Mouse (Mus musculus) liver, adult (tissue): ENCODE results near the gene Krt7.
A peak's percentile ranks its signal among the peaks of the same experiment; 100 is the strongest.

Experiments used
- GATA4 ChIP-seq: IDR thresholded peaks from 2 replicates; pipeline ENCODE4 v1.6.1; 2014; ENCODE audit warnings: mild to moderate bottlenecking, low read length; ENCODE audit not compliant: insufficient replicate concordance

Krt7 gene

DNA sequence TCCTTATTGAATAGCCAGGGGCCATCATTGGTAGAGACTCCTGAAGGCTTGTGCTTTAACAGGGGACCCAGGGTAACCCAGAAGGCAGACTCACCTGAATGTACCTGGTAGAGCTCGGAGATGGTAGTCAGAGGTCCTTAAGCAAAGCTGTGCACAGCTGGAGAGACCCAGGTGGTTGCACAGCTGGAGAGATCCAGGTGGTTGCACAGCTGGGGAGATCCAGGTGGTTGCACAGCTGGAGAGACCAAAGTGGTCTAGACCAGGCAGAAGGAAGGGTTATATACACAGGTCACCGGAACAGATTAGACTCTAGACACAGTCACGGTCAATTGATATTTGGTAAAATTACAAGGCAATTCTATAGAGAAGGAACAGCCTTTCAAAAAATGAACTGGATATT is 13.9 kb upstream of the Krt7 start:
- no peak for TF ChIP-seq GATA4

DNA sequence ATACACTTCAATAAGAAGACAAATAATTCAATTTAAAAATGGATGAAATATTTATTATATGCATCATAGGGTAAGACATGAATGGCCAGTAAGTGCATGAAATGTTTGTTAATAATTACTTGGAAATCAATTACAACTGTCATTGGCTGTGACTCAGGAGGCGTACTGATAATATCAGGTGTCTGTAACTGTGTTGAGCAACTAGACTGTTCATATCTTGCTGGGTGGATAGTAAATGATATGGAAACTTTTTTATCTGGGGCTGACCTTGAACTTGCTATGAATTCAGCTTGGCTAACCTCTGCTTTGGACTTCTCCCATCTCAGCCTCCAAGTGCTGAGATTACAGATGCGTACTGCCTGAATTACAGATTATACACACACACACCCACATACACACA is 13.2 kb upstream of the Krt7 start:
- 0 out of 2 replicates have a peak, but pooled peaks have one; percentile 20 for TF ChIP-seq GATA4

DNA sequence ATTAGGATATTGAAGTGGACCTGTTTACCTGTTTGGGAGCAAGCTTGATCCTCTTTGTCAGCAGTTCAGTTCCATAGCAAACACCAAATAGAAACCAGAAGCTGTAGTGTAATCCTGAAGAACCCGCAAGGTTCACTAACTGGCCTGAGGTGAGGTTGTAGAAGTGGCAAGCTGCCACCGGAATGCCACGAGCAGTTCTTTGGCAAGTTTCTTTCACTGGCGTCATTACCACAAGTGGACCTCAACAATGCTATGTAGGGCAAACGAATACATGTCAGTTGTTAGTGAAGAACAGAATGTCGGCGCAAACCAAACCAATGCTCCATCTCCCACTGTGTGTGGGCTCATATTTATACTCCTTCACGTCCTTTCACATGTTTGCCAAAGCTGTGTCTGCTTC is 12.6 kb upstream of the Krt7 start:
- no peak for TF ChIP-seq GATA4

DNA sequence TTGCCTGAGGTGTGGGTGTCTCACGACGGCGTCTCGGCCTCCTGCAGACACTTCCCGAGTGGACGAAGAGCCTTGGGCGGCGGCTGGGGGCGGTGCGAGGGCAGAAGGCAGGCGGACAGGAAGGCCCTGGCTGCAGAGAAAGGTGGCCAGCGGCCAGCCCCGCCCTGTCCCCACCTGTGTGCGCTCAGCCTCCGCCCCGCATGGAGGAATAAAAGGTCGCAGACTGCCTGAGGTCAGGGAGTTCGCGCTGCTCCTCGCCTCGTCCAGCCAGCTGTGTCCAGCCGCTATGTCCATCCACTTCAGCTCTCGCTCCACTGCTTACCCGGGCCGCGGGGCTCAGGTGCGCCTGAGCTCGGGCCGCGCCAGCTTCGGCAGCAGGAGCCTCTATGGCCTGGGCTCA is 1.3 kb downstream of the Krt7 start:
- no peak for TF ChIP-seq GATA4

DNA sequence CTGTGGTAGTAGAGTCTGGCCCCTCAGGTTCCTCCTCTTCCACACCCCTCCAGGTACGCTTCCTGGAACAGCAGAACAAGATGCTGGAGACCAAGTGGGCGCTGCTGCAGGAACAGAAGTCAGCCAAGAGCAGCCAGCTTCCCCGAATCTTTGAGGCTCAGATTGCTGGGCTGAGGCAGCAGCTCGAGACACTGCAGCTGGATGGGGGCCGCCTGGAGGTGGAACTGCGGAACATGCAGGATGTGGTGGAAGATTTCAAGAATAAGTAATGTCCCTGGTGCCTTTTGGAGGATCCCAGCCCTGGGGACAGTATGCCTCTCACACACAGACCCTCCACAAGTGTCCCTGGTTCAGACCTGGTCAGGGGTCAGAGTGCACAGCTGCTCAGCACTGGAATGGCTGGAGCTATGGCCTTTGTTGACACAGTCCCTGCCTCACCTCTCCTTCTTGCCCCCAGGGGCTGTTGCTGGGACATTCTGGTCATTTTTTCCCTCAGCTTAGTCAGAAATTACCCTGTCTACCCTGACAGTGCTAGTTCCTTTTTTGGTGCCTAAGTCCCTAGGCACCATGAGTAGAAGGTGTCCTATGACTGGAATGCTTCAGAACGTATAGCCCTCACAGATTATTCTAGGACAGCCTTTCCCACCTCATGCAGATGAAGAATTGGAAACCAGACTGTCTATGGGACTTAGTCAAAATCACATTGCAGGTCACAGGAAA is 3.2 kb downstream of the Krt7 start:
- no peak for TF ChIP-seq GATA4

DNA sequence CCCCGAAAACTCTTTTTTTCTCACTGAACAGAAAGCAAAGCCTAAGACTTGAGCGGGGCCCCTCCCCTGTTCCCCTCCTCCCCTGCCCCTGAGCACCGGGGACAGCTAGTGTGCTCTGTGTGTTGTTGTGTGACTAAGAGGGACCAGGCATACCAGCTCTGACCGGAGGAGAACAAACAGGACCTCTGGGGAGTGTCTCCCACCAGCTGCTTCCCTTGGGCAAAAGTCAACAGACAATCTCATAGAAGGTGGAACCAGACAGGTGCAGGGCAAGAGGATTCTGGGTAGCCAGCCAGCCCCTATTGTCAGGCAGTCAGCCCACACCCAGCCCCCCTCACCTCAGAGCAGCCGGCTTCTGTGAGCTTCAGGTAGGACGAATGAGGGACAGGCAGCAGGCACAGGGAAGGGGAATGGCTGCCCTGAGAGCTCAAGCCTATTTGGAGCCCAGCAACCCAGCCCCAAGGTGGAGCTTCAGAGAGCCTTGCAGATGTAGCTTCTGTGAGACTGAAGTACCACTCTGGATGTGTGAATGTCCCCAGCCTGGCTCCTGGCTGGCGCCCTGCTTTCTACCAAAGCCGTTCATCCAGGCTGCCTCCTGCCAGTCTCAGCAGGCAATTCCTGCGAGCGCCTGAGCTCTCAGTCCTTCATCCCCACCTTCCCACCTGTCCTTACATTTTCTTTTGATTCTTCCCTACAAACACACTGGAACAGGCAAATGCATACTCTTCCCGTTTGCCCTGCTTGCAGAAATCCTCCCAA is 4.1 kb downstream of the Krt7 start:
- no peak for TF ChIP-seq GATA4

DNA sequence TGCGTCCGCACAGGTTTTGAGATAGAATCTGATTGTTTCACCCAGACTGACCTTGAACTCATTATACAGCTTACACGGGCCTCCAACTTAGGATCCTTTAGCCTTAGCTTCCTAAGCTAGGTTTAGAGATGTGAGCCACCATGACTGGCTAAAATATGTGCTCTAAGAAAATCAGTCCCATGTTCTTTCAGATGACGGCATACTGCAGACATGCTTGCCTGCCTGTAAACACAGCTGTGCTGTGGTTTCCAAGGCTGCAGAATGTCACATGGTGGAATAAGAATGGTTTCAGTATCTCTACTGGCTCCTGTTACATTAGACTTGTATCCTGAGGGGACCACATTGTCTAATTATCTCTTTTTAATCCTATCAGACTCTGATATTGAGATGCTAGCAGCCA is 8.1 kb downstream of the Krt7 start:
- TF ChIP-seq GATA4: no peak

DNA sequence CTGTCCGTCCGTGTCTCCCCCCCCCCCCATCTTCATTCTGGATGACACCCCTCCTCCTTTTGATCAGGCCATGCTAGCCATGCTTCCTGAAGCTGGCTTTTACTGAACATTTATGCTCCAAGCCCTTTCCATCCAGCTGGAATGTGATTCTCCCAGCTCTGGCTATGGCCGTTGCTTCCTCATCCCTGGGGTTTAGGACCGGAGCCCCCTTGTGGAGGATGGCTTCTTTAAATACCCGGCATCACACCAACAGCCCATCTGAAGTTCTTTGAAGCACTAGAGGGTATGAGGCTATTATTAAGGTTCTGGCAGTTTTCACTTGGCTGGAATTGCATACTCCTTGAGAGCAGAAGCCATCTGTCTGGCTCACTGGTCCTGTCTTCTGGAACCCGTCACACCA is 10.1 kb downstream of the Krt7 start:
- no peak for TF ChIP-seq GATA4

DNA sequence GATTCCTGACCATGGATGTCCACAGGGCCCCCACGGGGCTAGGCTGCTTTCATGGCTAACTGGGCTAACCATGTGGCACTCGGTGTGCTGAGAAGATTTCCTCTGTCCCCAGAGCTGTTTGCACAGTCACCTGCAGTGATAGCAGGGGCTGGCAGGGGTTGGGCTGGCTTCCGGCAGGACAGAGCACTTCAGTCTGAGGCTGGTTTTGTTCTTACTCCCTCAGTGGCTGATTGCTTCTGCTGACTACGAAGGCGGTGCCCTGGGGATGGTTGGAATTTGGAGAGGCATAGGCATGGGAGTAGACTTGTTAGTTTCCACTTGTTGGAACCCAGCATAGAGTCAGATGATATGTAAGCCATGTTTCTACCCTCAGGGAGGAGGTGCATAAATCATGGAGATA is 14.1 kb downstream of the Krt7 start:
- TF ChIP-seq GATA4: no peak

DNA sequence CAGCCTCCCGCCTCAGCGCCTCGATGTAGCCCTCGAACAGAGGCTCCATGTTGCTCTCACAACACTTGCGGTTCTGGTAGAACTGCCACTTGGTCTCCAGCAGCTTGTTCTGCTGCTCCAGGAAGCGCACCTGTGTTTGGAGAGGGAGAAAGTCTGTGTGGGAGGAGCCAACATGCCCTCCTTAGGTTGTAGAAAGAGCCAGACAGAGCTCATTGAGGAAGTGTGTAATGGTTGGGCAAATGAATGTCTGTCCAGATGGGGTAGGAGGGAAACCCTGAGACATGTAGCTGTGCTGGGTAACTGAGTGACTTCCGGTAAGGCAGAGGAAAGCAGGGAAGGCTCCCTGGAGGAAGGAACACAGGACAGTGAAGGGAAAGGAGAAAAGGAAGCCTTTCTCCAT is 25.8 kb downstream of the Krt7 start:
- no peak for TF ChIP-seq GATA4

DNA sequence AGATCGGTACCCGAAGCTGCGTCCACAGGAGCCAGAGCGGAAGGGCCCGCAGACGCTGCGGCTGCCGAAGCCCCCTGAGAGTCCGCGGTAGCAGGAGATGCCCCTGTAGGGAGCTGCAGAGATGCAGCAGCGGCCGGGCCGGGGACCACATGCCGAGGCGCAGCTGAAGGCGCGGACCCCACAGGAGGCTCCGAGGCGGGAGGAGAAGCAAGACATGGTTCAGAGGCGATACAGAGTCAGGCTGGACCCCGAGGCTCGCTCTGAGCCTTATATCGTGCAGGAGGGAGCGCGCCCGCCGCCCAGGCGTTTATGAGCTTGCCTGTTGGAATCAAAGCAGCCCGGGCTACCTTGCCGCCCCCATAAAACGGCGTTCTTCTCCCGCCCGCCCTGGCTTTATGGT is 27.7 kb downstream of the Krt7 start, which contains the start of gene Krt87:
Gene Krt87, minus strand, starts transcription at position 250 of the 400 bp plus-strand sequence.
- no peak for TF ChIP-seq GATA4

DNA sequence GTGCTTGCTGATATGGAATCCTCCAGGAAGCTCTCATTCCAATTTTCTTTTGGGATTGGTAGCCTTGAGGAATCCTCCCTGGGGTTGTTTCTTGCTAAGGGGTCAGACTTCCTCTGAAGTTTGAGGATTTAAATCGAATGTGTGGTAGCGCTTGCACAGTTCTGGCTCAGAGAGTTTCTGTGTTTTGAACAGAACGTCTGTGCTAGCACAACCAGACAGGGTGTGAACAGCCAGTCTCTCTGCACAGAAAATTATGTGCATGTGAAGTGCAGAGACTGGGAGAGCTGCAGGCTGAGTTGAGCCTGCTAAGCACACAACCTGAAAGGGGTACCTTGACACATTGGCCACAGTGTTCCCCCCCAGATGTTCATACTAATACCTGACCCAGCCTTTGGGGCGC is 30.0 kb downstream of the Krt7 start:
- TF ChIP-seq GATA4: no peak

DNA sequence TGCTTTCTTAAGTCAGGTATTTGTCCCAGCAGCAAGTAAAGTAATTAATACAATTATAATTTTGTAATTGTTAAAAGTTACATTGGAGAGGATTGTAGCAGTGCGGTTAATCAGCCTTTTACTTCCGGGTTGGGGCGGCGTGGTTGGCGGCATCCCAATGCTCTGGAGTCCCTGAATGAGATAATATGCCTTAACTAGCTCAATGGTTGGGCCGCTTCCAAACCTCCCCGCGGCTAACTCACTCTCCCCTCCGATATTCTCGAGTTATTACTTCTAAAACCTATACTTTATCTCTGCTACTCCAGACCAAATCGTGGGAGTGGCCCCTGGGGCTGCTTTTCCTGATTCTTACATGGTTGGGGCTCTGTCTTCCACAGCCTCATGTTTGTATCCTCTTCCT is 35.7 kb downstream of the Krt7 start:
- no peak for TF ChIP-seq GATA4

DNA sequence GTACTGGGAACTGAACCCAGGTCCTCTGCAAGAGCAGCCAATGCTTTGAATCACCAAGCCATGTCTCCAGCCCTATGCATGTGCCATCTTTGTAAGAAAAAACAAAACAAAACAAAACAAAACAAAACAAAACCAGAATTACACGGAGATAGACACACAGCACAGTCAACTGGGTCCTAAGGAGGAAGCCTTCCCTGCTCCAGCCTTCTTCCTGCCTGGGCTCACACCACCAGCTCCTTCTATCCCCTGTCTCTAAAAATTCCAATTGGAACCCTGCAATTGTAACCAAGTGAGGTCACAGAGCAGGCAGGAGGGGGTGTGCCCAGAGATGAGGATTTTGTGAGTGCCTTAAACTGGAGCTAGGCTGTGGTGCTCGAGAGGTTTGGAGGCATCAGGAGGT is 36.6 kb downstream of the Krt7 start, which contains the start of gene Krt88:
Gene Krt88, plus strand, starts transcription at position 301 of the 400 bp plus-strand sequence.
- TF ChIP-seq GATA4: no peak

DNA sequence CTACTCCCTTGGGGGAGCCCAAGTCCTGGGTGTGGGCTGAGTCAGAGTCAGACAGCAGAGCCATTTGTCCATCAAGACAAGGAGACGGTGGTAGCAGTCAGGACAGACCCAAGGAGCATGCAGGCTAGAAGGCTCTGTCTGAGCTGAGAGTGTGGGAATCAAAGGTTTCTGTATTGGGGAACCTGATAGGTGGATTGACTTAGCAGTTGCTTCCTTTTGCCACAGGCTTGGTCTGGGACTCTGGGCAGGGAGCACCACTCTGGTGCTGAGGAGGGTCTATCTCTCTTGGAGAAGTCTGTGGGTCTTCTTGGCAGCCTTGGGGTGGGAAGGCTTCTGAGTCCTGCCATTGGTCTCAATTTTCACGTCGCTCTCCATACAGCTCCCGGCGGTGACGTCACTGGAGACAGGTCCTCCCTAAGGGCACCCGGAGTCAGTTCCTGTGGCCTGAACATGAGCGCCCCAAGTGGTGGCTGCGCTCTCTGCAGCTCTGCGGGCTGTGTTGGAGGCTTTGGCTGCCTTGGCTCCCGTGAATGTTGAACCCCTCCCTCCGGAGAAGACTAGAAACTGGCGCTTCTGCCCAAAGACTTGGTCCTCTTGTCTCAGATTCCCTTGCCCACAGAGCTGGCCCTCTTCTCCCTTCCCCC is 42.4 kb downstream of the Krt7 start:
- TF ChIP-seq GATA4: no peak

DNA sequence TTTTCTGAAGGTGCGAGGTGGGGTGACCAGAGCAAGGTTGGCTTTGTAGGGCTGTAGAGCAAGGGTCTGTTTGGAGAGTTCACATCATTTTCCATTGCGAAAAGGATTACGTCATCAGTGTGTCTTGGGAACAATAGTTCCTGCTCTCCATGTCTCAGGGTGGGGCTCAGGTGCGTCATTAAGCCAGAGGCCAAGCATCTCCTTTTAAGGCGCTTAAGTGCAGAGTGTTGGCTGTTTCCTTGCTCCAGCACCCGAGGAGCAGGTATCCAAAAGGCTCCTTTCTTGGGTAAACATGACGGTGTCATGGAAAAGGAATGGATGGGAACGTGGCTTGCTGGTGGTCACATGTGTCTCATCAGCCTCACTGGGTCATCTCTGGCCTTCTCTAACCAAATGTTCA is 43.9 kb downstream of the Krt7 start:
- TF ChIP-seq GATA4: no peak
